Mouse (Mus musculus): ENCODE data around the gene 0610040J01Rik. TPM values are rescaled to one million over a fixed set of nuclear protein-coding genes. Genes with fewer than 3 reads are reported as not detected.
"Not testable (repeated sequence)": the region's sequence is repeated elsewhere in the genome, so short reads cannot be mapped to it uniquely, and the experiment has no call there.

Gene 0610040J01Rik
- polyA plus RNA-seq, 1 experiment from 2014 or later = 3.3 TPM

DNA sequence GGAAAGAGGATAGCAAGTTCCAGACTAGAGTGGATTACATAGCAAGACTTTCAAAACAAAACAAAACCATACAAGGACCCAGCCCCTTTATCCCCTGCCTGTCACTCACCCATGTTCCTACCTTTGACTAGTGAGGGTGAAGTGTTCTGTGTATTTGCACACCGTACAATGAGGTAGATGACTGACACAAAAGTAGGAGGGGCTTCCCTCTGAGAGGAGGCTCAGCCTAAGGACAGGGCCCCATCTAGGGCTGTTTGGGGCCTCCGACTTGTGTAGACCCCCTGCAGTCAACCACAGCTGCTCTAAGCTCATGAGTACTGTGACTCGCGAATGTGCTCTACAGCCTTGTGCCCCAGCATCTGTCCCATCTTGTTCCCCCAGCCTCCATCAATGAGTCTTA, 79.1 kb downstream of the 0610040J01Rik start:
- no peaks in the 10 kb centered on the region for H3K36me3 ChIP-seq
- WGBS = 75% methylated on average over 4 of the region's 4 CpGs

DNA sequence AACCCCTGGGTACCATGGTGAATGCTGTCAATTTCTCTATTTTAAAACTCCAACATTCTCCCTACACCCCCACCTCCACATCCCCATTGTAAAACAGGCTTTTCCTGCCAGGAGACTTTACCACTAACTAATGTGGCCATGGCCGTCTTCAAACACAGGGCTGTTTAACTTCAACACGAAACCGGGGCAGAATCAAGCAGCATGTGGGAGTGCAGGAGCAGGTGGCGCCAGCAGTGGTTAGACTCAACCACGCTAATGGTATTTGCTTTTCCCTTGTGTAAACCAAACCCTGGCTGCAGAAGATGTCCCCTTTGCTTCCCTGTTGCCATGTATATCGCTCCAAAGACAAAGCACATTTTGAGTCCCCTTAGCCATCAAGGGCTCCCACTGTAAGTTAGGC, 79.7 kb downstream of the 0610040J01Rik start:
- no peaks in the 10 kb centered on the region for H3K4me1 ChIP-seq (replicated peaks)

More for the DNA sequence above, 79.1 kb downstream of the 0610040J01Rik start:
- Histone ChIP-seq H3K9me3 (no peaks in the 10 kb centered on the region), H3K4me3 (no peak overlapping the region), H3K27ac (no peak overlapping the region), H3K27me3 (ENCODE audit: insufficient read depth, poor library complexity, severe bottlenecking) (no peaks in the 10 kb centered on the region), H3K4me1 (replicated peaks) (no peaks in the 10 kb centered on the region)
- no peak for DNase-seq (ENCODE audit: low spot score)

DNA sequence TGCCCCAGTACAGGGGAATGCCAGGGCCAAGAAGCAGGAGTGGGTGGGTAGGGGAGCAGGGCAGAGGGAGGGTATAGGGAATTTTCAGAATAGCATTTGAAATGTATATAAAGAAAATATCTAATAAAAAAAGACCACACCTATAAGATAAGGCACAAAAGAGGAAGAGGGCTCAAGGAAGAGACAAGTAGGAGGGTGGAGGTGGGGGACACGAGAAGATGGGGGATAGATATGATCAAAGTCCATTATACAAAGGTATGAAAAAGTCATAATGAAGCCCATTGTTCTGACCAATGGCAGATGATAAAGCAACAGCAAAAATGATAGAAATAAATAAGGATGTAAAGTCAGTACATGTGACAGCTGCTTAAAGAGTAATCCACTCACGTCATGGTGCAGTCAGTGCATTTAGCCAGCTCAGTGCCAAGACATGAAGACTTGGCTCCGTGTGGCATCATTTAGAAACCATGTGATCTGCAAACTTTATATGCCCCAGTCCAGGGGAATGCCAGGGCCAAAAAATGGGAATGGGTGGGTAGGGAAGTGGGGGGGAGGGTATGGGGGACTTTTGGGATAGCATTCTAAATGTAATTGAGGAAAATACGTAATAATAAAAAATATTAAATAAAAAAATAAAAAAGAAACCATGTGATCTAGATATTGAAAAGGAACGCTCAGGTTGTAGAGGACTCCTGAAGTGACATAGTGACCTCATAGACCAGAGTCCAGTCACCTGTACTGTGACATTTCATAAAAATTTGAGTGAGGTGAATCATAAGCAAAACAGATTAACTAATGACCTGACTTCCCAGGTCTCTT, 85.0 kb downstream of the 0610040J01Rik start:
- H3K4me1 ChIP-seq (replicated peaks); DNase-seq (ENCODE audit: low spot score); H3K27ac ChIP-seq; H3K27me3 ChIP-seq (ENCODE audit: insufficient read depth, poor library complexity, severe bottlenecking); H3K9me3 ChIP-seq; H3K36me3 ChIP-seq; H3K4me3 ChIP-seq: not testable (repeated sequence)
- 89% methylated on average over 5 of the region's 5 CpGs for WGBS

More for the DNA sequence above, 79.7 kb downstream of the 0610040J01Rik start:
- 85% methylated on average over 6 of the region's 6 CpGs for WGBS
- Histone ChIP-seq H3K27ac (no peak overlapping the region), H3K4me3 (no peak overlapping the region), H3K27me3 (ENCODE audit: insufficient read depth, poor library complexity, severe bottlenecking) (no peaks in the 10 kb centered on the region), H3K36me3 (no peaks in the 10 kb centered on the region), H3K9me3 (no peaks in the 10 kb centered on the region)
- no peak for DNase-seq (ENCODE audit: low spot score)

DNA sequence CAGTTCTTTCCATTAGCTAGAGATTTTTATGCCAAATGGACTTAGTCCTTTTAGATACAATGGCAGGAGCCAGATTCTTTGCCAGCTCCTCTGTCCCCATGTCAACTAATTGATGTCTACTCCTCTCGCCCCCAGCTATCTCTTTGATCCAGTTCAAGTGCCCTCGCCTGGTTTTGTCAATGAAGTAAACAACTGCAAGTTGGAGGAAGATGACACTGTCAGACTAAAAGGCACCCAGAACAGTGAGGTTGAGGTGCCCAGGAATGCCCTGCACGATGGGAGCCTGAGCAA, 85.6 kb downstream of the 0610040J01Rik start:
- H3K27me3 ChIP-seq (ENCODE audit: insufficient read depth, poor library complexity, severe bottlenecking) = no peaks in the 10 kb centered on the region
- DNase-seq (ENCODE audit: low spot score) = no peak
- H3K4me1 ChIP-seq (replicated peaks) = no peaks in the 10 kb centered on the region
- no peaks in the 10 kb centered on the region for H3K36me3 ChIP-seq
- H3K27ac ChIP-seq = no peak overlapping the region
- no peak overlapping the region for H3K4me3 ChIP-seq
- WGBS = 84% methylated on average over 3 of the region's 3 CpGs
- no peaks in the 10 kb centered on the region for H3K9me3 ChIP-seq

DNA sequence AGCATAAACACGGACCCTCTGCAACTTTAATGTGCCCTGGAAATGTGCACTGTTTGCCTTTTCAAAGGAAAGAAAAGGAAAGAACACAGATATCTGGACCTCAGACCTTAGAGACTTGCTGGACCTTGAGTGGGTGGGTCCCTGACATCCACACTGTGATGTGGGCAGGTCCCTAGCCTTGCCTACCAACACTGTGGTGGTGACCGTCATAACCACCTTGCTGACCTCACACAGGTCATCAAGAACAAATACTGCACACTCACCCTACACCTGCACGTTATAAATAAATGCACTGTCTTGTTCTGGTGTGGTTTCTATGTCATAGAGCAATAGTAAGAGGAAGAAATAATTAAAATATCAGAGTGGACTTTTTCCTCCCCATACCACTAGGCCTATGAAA, 91.2 kb downstream of the 0610040J01Rik start:
- Histone ChIP-seq H3K36me3 (no peaks in the 10 kb centered on the region), H3K4me3 (no peak overlapping the region), H3K9me3 (no peaks in the 10 kb centered on the region), H3K27ac (no peak overlapping the region), H3K4me1 (replicated peaks) (no peaks in the 10 kb centered on the region), H3K27me3 (ENCODE audit: insufficient read depth, poor library complexity, severe bottlenecking) (no peaks in the 10 kb centered on the region)
- no peak for DNase-seq (ENCODE audit: low spot score)
- 83% methylated on average over 3 of the region's 3 CpGs for WGBS

DNA sequence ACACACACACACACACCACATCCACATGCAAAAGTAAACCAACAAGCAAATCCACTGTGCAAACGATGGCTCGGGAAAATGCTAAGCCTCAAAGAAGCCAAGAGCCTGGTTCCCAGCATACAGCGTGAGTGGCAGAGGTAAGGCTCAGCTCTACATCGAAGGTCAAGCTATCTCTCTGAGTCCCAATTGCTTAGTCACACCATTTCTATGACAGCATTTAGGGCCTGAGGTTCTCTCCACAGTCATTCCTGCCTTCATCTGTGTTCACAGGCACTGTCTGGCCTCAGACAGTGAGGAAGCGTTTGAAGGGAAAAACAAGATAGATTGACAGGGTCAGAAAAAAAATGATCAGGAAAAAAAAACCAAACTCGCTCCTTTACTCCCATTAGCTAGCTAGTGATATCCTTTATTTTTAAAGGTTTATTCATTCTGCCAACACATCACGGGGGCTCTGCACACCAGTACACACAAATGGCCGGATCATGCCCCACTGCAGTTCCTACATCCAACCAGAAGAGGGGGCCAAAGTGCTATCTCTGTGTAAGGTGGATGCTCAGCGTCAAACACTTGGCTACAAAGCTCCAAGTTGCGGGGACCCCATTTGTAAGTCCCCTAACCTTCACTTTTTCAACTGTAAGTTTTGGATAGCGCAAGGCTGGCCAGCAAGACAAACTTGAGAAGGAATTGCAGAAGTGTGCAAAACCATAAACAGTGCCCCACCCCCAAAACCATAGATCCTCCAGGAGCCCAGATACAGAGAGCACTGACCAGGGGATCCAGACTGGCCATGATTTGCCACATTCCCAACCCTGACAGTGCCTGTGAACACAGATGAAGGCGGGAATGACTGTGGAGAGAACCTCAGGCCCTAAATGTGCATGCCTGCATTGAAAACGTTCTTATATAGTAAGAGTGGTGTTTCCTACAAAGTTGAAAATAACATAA, 94.3 kb downstream of the 0610040J01Rik start:
- Histone ChIP-seq H3K4me3 (no peak overlapping the region), H3K4me1 (replicated peaks) (no peaks in the 10 kb centered on the region), H3K36me3 (no peaks in the 10 kb centered on the region; the same call in 1 of the 2 replicates), H3K9me3 (no peaks in the 10 kb centered on the region), H3K27me3 (ENCODE audit: insufficient read depth, poor library complexity, severe bottlenecking) (no peaks in the 10 kb centered on the region), H3K27ac (no peak overlapping the region)
- WGBS = 46% methylated on average over 13 of the region's 13 CpGs
- peak; percentile 84 for DNase-seq (ENCODE audit: low spot score)

DNA sequence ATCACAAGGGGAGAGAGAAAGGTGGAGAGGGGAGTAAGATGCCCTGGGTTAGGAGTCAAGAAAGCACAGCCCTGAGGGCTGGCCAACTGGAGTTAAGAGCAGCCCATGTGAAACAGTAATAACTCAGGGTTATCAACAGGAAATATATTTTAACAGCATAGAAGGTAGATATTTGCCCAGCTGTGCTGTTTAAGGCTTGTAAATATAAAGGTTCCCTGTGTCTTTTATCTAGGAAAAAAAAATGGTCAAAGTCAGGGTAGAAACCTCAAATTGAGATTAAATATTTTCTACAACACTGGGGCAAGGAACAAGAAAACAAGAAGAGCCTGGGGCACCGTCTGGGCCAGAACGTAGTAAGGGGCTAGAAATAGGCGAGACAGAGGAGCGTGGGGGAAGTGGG, 95.3 kb downstream of the 0610040J01Rik start:
- no peaks in the 10 kb centered on the region for H3K4me1 ChIP-seq (replicated peaks)
- WGBS = 78% methylated on average over 4 of the region's 4 CpGs
- no peak overlapping the region for H3K4me3 ChIP-seq
- no peak overlapping the region for H3K27ac ChIP-seq
- H3K36me3 ChIP-seq = no peaks in the 10 kb centered on the region; the same call in 1 of the 2 replicates
- H3K9me3 ChIP-seq = no peaks in the 10 kb centered on the region
- DNase-seq (ENCODE audit: low spot score) = no peak
- H3K27me3 ChIP-seq (ENCODE audit: insufficient read depth, poor library complexity, severe bottlenecking) = no peaks in the 10 kb centered on the region

DNA sequence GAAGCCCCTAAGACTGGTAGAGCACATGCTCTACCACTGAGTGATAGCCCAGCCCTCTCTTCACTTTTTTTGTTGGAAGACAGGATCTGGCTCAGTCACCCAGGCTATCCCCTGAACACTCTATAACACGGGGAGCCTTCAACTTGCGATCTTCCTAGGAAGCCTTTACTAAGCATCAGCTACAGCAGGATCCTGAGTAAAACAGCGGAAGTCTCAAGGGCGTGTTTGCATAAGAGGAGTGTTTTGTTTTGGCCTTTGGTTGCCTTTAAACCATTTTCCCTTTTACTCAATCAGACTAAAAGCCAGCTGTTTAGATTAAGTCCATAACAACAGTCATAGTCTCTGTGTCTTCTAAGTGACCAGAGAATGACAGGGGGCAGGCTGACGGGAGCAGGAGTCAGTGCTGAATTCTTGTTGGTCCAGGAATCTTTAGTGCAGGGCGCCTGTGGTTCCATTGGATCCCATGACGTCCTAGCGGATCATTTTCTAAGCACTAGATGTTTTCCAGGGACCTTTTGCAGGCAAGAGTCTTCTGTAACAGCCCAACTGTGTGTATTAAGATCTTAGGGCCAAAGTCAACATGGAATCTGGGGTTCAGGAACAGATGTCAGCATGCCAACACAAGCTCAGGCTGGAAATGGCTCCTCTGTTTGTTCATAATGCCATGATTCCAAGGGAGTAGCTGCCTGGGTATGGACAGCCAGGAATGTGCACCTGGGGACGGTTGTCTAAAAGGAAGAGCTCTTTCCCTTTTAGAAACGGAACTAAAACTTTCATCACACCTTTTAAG, 98.2 kb downstream of the 0610040J01Rik start:
- no peak for DNase-seq (ENCODE audit: low spot score)
- H3K27me3 ChIP-seq (ENCODE audit: insufficient read depth, poor library complexity, severe bottlenecking) = no peaks in the 10 kb centered on the region
- no peak overlapping the region for H3K27ac ChIP-seq
- H3K4me1 ChIP-seq (replicated peaks) = no peaks in the 10 kb centered on the region
- 90% methylated on average over 10 of the region's 10 CpGs for WGBS
- no peaks in the 10 kb centered on the region for H3K9me3 ChIP-seq
- no peak overlapping the region for H3K4me3 ChIP-seq
- no peaks in the 10 kb centered on the region; the same call in 1 of the 2 replicates for H3K36me3 ChIP-seq

DNA sequence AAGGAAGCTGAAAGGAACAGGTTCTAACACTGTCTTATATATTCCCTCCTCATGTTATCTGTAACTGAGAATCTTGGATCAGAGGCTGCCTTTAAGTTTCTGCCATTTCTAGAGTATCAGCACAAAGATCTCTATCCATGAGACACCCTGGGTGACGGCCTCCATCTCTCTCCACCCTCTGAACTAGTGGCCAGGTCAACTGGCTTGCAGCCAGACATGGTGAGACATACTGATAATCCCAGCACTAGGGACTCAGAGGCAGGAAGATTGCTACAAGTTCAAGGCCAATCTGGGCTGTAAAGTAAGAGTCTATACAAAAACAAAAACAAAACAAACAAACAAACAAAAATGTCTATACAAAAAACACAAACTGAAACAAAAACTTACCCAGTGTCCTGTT, 102.7 kb downstream of the 0610040J01Rik start:
- WGBS = 90% methylated on average over 1 of the region's 1 CpGs
- H3K4me1 ChIP-seq (replicated peaks) = no peaks in the 10 kb centered on the region
- no peaks in the 10 kb centered on the region for H3K9me3 ChIP-seq
- no peak overlapping the region for H3K27ac ChIP-seq
- no peaks in the 10 kb centered on the region for H3K27me3 ChIP-seq (ENCODE audit: insufficient read depth, poor library complexity, severe bottlenecking)
- no peak overlapping the region for H3K4me3 ChIP-seq
- no peaks in the 10 kb centered on the region; the same call in 1 of the 2 replicates for H3K36me3 ChIP-seq
- no peak for DNase-seq (ENCODE audit: low spot score)

DNA sequence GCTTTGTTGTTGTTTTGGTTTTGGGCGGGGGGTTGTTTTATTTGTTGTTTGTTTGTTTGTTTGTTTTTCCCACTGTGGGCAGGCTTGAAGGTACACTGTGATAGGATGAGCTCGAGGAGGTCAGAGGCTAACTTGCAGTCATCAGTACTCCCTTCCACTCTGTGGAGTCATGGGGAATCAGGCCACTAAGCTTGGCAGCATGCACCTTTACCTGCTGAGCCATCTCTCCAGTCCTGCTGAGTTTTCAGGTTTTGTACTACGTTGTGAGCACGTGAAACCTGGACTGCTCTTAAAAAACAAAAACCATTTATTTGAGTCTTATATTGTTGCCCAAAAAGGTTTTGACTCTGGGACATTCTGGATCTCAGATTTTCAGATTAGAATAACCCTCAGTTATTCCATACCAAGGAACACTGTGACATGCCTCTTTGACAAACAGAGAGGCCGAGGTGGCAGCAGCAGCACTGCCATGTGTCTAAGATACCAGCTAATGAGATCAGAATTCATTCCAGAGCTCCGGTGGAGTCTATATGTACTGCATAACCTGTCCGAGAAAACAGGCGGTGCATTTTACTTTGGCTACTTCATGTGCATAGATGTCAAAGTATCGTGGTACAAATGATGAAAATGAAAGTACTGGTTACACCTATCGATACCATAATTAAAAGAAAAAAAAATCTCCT, 104.4 kb downstream of the 0610040J01Rik start:
- DNase-seq (ENCODE audit: low spot score) = no peak
- no peaks in the 10 kb centered on the region for H3K27me3 ChIP-seq (ENCODE audit: insufficient read depth, poor library complexity, severe bottlenecking)
- WGBS = 88% methylated on average over 10 of the region's 10 CpGs
- no peak overlapping the region for H3K27ac ChIP-seq
- no peaks in the 10 kb centered on the region for H3K36me3 ChIP-seq
- no peaks in the 10 kb centered on the region for H3K4me1 ChIP-seq (replicated peaks)
- H3K9me3 ChIP-seq = no peaks in the 10 kb centered on the region
- H3K4me3 ChIP-seq = no peak overlapping the region

DNA sequence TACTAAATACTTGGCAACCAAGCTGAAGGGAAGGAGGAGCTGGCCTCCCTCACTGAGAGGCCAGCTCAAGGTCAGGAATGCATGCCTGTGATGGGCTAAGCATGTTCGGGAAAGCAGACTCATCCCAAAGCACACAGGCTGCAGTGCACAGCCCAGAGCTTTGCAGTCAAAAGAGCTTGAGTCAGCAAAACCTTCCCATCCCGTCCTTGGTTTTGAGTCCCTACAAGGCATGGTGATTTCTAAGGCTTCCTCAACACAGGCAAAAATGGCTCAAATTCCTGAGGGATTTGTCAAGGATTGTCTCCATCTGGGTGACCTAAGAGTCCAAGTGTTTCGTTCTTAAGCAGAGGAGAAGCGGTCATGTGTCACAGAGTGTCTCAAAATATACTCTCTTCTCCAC, 106.0 kb downstream of the 0610040J01Rik start:
- Histone ChIP-seq H3K36me3 (peaks cover 9% of the 10 kb centered on the region), H3K9me3 (no peaks in the 10 kb centered on the region), H3K27me3 (ENCODE audit: insufficient read depth, poor library complexity, severe bottlenecking) (no peaks in the 10 kb centered on the region), H3K4me1 (replicated peaks) (no peaks in the 10 kb centered on the region), H3K27ac (no peak overlapping the region), H3K4me3 (no peak overlapping the region)
- 74% methylated on average over 4 of the region's 4 CpGs for WGBS
- no peak for DNase-seq (ENCODE audit: low spot score)

DNA sequence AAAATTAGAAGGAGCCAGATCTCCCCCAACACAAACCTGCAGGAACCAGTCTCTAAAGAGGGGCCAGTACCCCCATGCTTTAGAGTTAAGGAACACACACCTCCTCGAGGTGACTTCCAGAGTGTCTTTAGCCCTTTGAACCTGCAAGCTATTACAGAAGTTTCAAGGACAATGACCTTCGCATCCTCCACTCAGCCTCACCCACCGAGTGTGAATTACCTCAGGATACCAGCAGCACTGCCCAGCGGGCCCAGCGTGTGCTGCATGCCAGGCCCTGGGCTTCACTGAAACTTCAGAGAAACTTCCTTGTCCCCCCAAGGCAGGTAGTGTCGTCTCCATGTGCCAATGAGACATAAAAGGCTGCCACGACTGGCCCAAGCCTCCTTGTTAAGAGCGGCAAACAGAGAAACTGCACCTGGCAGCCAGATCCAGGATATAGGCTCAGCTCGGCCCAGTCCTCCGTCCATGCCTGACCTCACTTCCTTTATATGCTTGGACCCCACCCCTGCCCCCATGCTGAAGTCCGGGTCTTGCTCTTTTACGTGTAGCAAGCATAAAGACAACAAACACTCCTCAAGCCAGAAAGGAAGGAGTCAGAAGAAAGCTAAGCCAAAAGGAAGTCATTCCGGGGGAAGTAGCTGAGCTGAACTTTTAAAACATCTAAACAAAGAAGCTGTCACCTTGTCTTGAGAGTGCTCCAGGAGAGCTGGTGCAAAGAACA, 111.3 kb downstream of the 0610040J01Rik start:
- DNase-seq (ENCODE audit: low spot score) = no peak
- Histone ChIP-seq H3K27me3 (ENCODE audit: insufficient read depth, poor library complexity, severe bottlenecking) (no peaks in the 10 kb centered on the region), H3K4me3 (no peak overlapping the region), H3K27ac (no peak overlapping the region), H3K36me3 (peaks cover 49% of the 10 kb centered on the region), H3K9me3 (no peaks in the 10 kb centered on the region), H3K4me1 (replicated peaks) (no peaks in the 10 kb centered on the region)
- 85% methylated on average over 13 of the region's 13 CpGs for WGBS

All from hindbrain, embryonic 10.5 days (tissue).